Mouse (Mus musculus) forelimb bud, embryonic 11.5 days (tissue): Measurements from ENCODE around the gene Gng7.
A peak's percentile ranks its signal among the peaks of the same experiment; 100 is the strongest.

ENCODE experiments used
- DNase-seq: peaks from one replicate; pipeline ENCODE4 v3.0.0-alpha.2; 2012; ENCODE audit warnings: low read depth, low spot score

Gng7 gene

DNA sequence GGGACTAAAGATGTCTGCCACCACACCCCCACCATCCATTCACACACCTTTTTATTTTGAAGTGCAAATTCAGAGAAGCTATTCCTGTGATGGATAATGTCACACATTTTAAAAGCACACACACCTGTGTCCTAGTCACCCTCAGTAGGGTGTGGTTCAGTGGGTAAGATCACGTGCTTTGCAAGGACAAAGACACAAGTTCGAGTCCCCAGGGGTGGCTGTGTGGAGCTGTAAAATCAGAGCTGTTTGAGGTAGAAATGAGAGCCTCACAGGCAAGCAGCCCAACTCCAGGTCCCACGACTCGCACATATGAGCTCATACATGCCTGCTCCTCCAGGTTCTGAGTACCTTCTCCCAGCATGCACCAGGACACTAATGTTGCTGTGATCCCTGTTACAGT lies 46.6 kb downstream of the Gng7 start:
- DNase-seq = no peak

DNA sequence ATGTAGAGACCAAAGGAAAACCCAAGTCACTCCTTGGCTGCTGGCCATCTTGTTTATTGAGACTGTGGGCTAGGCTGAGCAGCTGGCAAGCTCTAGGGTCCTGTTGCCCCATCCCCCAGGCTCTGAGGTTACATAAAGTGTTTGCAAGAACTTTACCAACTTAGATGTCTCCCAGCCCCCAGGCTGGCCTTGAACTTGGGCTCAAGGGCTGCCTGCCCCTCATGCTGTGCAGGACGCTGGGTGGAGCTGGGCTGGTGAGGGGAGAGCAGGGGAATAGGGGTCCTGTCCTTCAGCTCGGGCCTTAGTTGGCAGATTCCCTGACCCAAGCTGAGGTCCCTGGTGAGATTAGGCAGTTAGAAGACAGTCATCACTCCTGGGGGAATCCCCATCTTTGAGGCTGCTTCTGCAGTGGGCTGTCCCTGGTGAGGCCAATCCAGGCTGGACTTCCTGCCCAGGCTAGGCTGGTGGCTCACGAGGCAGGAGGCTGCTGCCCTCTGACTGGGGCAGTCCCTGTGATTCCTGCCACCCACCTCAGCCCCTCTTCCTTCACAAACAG lies 47.6 kb downstream of the Gng7 start:
- no peak for DNase-seq

DNA sequence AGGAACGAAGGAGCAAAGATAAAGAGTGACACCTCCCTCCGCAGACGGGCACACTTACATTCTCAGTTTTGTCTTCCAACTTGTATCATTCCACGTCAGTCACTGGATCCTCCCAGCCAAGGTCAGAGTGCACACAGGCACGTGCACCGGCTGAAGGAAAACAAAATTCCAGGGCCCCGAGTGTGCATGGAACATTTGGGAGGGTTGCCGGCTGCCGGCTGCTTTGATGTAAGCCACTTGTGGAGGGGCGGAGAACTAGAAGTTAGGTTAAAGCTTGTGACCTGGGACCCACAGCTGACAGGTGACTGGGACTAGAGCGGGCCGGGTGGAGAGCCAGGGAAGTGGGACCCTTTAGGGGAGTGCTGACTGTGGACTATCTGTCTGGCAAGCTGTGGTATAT lies 48.4 kb downstream of the Gng7 start:
- no peak for DNase-seq

DNA sequence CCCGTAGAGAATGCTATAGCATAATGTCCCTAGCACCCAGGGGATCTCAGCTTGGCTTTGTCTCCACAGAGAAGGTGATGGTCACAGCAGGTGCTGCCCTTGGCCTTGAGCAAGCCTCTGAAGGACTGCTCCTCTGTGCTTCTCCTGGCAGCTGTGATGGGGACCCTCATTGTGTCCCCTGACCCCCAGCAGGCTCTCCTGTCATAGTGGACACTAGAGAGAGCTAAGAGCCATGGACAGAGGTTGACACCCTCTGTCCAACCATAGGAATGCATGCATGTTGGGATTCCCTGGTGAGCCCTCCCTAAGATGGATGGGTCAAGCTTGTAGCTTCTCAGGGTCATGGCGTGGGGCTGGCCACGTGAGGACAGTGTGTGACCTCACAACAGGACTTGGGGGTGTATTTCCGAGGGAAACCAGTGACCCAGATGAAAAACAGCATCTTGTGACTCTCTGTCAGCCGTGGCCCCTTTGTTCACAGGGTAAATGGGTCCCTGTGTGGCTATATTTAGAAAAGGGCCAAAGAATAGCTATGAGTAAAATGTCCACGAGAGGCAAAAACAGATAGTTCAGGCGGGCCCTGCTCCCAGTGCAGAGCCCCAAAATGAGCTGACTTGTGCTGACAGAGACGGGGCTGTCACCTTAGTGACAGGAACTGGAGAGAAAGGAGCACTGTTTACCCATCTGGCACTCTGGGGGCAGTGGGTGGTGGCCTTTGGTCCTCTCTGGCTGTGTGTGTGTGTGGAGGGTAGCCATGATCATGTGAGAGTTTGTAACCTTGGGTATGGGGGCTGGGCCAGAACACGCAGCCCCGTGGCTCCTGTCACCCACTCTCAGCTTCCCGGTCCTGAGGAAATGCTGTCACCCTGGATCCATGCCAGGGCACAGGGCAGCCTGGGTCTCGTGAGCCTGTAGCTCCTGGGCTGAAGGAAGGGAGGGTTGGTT lies 51.4 kb downstream of the Gng7 start:
- no peak for DNase-seq

DNA sequence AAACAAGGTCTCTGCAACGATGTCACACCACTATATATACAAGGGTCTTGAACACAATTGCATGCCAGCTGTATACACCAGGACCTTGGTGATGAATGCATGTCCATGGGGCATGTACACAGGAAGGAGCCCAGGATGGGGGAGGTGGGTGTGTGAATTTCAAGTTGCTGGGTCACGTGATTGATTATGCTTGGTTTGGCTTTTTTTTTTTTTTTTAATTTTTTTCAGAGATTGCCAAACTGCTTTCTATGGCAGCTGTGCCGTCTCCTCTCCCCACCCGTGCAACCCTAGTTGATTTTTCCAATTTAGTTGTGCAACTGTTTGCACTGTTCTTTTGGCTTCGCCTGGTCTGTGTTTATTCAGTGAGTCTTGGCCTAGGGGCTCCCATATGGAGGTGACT lies 52.2 kb downstream of the Gng7 start:
- no peak for DNase-seq

DNA sequence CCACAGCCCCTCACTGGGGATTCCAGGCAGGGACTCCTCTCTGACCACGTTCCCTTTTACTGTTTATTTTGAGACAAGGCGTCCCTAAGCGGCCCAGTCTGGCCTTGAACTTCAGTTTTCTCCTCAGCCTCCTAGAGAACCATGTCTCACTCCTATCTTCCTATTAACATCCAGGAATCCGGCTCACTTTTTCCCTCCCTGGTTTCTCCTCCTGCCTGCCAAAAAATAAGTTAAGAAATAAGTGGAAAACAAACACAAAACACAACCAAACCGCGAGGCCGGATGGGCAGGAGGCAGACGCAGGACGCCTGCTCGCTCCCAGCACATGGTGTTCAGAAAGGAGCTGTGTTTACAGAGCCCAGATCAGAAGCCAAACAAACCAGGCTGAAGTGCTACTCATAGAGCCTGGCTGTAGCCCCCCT lies 52.7 kb downstream of the Gng7 start:
- no peak for DNase-seq

DNA sequence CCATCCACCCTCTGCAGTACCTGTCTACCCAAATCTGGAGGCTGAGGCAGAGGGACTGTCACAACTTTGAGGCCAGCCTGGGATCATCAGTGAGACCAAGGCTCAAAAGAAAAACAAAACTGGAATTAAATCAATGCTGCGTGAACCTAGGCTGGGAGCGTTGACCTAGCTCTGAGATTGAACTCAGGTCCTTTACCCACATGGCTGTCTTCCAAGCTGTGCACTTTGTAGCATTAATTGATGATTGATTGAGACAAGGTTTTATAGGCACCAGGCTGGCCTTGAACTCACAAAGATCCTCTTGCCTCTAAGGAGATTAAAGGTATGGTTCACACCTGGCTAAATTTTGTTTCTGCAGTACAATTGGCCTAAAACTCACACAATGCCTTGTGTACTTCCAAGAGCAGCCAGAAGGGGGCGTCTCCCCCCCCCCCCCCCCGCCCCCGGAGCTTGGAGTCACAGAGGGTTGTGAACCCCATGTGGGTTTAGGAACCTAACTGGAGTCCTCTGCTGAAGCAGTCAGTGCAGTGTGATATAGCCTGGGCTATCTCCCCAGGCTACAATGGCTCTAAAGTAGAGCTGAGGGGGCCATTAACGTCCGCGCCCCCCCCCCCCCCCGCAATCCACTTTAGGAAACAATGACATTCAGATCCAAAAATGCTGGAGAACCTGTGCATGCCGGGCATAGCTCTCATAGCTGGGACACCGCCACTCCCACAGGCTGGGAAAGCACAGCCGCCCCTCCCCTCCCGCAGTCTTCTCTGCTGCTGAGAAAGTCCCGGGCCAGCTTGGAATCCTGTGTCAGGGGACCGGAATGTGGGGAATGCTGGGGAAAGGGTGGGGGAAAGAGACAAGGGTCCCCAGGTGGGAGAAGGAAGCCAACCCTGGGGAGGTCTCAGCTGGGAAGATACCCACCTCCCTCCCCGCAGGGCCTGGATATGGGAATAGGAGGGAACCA lies 53.9 kb downstream of the Gng7 start:
- DNase-seq = peak; percentile 75

DNA sequence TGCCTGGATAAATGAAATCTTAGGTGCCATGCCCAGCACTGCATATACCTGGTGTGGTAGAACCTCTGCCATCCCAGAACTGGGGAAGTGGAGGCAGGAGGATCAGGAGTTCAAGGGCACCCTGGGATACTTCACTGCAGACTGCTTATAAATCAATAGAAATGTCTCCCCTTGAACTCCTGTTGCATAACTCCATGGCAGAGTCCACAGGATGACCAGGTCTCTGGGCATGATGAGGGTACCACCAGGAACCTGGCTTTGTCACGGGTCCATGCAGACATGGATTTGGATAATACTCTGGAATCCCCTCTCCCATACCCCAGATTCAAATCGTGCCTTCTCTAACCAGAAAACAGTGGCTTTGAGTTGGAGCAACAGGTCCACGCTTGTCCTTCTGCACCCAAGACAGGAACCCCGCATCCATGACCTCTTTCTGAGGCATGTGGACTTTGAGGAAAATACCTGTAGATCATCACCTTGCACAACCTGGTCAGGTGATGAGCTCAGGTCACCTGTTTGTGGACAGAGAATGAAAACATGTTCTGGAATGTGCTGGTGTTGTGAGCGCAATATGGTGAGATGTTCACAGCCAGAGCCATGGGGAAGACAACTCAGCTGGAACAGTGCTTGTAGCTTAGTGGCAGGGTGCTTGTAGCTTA lies 55.6 kb downstream of the Gng7 start:
- DNase-seq = no peak

DNA sequence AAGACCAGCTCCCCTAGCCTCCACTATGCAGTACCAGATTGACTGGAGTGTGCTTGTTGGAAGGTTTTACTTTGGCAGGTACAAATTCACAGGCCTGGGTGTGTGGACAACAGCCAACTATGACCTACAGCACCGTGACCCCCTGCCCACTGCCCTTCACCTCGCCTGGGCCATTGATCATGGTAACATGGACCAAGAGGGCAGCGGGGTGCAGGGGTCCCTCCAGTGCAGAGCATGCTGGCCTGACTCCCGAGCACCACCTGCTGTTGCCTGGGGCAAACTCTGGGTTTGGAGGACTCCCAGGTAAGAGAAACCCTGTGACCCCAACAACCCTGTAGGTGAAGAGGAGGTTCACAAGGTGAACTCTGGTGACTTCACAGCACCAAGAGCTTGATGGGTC lies 57.0 kb downstream of the Gng7 start:
- DNase-seq = no peak

DNA sequence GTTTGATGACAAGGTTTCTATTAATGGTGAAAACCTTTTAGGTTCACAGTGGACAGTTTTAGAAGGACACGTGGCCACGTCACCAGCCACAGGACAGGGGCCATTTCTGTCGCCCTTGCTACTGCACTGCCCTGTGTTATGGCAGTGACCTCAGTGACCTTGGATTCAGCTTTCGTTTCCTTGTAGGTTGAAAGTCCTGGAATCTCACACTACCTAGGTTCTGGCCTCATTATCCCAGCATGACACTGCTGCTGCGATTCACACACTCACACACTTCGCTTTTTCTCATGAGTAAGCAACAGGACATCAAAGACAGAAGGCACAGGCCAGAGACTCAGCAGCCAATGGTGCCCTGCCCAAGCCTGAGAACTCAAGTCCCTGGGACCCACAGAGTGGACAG lies 57.8 kb downstream of the Gng7 start:
- no peak for DNase-seq

DNA sequence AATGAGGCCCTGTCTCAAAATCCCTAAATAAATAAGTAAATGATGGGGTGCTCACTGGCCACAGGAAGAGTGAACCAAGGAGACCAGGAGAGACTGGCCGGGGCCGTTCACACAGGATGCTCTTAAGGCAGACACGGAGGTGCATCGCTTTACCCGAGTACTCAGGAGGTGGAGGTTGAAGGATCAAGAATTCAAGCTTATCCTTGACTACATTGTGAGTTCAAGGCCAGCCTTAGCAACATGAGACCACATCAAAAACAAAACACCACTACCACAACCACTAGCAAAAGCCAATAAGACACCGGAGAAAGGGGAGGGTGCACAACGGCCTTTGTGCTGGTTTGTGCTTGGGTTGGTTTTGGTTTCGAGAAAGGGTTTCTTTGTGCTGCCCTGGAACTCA lies 58.4 kb downstream of the Gng7 start:
- no peak for DNase-seq

DNA sequence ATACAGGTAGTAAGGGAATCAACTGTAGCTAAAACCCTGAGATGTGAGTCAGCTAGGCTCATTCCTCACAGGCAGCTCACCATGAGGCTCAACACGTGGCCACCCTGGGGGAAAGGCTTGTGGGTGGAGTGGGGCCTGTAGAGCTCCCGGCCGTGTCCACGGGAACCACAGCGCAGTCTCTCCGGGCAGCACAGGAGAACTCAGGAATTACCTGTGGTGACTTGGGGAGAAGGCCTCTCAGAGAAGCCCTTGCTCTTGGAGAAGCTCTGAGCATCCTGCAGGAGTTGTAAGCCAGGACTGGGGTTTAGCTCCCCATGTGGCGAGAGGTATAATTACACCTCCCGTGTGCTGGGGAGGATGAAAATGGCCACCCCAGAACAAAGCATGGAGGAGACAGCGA lies 59.2 kb downstream of the Gng7 start:
- DNase-seq = peak; percentile 77

DNA sequence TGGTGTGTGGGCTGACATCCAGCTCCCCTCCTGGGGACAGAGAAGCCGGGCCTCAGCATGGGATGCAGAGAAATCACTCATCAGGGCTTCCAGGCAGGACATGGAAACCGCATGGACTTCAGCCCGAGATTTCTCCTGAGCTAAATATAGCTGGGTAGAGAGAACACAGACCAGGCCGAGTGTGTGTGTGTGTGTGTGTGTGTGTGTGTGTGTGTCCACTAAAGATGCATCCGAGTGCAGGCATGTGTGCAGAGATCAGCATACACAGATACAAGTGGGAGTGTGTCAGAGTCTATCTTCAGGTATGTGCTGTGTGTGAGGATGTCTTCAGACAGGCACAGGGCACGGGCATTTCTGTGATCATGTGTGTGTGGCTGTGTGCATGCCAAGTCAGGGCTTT lies 59.9 kb downstream of the Gng7 start:
- no peak for DNase-seq

DNA sequence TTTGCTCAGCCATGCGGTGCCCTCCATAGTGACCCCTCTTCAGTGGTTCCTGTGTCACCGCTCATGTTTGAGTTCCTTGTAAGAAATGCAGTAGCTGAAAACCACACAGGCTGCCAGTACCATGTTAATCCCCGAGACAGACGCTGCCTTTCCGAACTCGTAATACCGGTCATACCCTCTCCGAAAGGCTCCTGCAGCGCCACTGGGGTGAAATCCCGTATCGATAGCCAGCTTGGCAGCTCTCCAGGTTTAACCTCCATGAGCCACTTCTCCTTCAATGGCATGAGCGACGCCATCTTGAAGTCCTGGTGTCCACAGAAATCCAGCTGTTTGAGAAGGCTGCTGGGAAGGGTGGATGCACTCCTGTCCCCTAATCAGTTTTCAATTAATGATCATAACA lies 60.3 kb downstream of the Gng7 start:
- DNase-seq = no peak

DNA sequence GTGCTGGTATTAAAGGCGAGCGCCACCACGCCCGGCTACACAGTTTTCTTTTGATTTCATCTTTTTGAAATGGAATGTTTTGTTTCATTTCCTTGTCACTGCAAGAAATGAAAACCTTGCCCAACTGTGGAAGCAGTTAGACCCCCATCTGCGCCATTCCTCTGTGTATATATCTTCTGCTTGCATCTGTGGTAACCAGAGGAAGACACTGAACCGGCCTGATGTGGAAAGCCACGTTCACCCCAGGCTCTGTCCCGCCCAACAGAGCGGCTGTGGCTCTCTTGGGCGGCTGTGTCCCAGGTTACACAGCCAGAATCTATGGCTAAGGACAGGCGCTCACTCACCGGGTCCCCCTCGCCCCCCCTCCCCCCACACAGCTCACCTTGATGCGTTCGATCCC lies 62.3 kb downstream of the Gng7 start:
- DNase-seq = no peak

DNA sequence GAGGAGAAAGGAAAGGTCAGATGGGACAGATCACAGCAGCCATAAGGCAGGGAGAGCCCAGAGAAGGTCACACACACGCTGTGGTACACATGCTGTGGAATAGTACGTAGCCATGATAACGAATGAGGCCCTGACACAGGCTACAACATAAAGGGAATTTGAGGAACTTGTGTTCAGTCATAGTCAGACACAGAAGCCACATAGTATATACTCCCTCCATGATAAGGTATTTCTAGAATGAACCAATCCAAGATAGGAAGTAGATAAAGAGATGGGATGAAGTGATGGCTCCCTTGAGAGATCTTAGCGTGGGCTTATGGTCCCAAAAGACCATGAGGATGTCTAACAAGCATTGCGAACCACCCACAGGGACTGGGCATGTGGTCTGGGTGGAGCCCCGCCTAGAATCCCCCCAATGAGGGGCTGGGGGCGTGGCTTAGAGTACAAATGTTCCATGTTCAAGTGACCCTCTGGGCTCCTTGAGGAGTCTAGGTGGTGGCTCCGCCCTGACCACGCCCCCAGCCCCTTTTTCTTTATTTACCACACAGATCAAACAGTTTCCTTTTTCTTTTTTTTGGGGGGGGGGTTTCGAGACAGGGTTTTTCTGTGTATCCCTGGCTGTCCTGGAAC lies 62.9 kb downstream of the Gng7 start:
- no peak for DNase-seq

DNA sequence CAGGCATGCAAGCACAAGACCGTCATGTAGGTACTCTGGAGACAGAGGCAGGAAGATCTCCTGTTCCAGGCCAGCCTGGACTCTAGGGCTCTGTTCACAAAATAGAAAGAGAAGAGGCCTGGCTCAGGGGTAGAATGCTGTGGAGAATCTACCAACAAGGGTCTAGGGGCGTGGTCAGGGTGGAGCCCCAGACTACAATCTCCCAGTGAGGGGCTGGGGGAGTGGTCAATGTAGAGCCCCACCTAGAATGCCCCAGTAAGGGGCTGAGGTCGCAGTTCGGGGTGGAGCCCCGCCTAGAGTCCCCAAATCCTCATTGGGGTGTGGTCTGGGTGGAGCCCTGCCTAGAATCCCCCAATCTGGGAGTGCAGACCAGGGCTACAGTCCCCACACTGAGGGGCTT lies 64.4 kb downstream of the Gng7 start:
- no peak for DNase-seq

DNA sequence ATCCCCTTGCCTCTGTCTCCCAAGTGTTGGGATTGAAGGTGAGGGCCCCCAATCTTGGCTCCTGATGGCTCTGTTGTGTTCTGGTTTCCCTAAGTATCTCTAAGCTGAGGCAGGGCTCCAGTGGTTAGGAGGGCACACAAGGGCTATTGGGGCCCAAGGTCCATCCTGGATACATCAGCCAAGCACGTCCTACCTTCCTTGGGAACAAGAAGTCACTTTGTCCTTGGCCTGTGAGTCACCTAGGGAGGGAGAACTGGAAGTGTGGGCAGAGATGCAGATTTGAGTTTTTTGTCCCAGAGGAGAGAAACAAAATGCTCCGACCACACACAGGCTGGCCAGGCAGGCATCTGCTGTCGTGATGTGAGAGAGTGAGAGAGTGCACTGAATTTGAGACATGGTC lies 65.7 kb downstream of the Gng7 start:
- no peak for DNase-seq

DNA sequence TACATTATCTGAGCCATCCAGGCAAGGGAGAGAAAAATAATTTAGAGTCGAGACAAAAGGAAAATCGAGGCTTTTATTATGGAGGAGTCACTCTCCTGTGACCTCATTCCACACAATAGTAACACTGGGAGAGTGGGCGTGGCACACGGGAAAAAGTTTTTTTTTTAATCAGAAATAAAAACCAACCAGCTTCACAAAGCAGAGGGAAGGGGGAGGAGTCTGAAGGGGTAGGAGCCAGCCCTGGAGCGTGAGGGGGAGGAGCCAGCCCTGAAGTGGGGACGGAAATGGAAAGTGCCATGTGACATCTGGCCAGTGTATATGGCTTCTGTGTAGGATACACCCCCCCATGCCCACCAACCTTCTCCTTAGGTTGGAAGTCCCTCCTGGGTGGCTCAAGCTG lies 66.2 kb downstream of the Gng7 start:
- DNase-seq = no peak

DNA sequence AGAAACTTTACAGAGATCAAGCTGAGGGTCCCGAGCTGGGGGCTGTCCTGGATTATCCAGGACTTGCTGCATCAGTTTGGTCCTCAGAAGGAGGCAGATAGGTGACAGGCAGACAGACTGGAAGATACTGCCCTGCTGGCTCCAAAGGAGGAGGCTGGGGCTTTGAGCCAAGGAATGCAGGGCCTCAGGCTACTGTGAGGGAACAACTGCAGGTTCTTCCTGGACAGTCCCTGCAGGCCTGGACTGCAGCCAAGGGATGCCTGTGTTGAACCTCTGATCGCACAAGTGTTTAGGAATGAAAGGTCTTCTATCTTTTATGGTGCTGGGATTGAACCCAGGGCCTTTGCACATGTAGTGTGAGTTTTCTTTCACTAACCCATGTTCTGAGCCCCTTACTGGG lies 66.9 kb downstream of the Gng7 start:
- no peak for DNase-seq
